Comparison of ENCODE assay signal across 9 mouse cellular contexts in genomic region chr15:100463712-100464111, GRCm38 (mm10). TPM values are rescaled to one million over a fixed set of nuclear protein-coding genes. Genes with fewer than 3 reads are reported as not detected.
DNase-seq lines count a peak whose midpoint lies in the region; ATAC-seq and TF ChIP-seq lines count a peak whose summit lies in the region.
"Had no signal": no experiment of that assay in that cellular context is flagged by ENCODE, and none has a peak within 500 bp of the region (broad histone marks: within the 10 kb centered on the region; RNA-seq: fewer than 3 reads in every experiment).

No protein-coding gene starts in this region.

- no peaks in the 10 kb centered on the region for H3K9me3 ChIP-seq in hindbrain, embryonic 11.5 days (ENCODE audit: control insufficient read depth, low read length)
- H3K9me3 ChIP-seq in hindbrain, embryonic 16.5 days (ENCODE audit: control insufficient read depth, low read length) = no peaks in the 10 kb centered on the region
- no peaks in the 10 kb centered on the region for H3K9me3 ChIP-seq in ES-E14 (ENCODE audit: control insufficient read depth, insufficient read depth, low read depth, low read length)
- H3K9me3 ChIP-seq: megakaryocyte, embryonic 14.5 days had no signal

- H3K9ac ChIP-seq in hindbrain, embryonic 11.5 days (ENCODE audit: low read depth, low read length) = no peak overlapping the region
- H3K9ac ChIP-seq in hindbrain, embryonic 16.5 days (ENCODE audit: low read depth, low read length) = no peak overlapping the region
- no peak overlapping the region for H3K9ac ChIP-seq in ES-E14 (ENCODE audit: insufficient read depth, low read depth, low read length, poor library complexity, severe bottlenecking)

- H3K27me3 ChIP-seq in hindbrain, embryonic 11.5 days (ENCODE audit: control insufficient read depth, insufficient read depth, low read length) = no peaks in the 10 kb centered on the region
- no peaks in the 10 kb centered on the region for H3K27me3 ChIP-seq in hindbrain, embryonic 16.5 days (replicated peaks; ENCODE audit: control insufficient read depth, insufficient read depth, low read length)

- no peak overlapping the region for H3K27ac ChIP-seq in hindbrain, embryonic 11.5 days (ENCODE audit: low read depth, low read length)
- no peak overlapping the region for H3K27ac ChIP-seq in hindbrain, embryonic 16.5 days (ENCODE audit: low read depth, low read length)
- H3K27ac ChIP-seq in ES-E14 (ENCODE audit: insufficient read depth, low read depth, low read length, poor library complexity, severe bottlenecking) = no peak overlapping the region

- H3K4me3 ChIP-seq in hindbrain, embryonic 11.5 days (ENCODE audit: low read depth, low read length) = no peak overlapping the region
- H3K4me3 ChIP-seq in hindbrain, embryonic 16.5 days (ENCODE audit: low read length) = no peak overlapping the region
- no peak overlapping the region for H3K4me3 ChIP-seq in ES-E14 (ENCODE audit: insufficient read depth in 1 of 2, low read depth in 1 of 2, low read length in 2 of 2, poor library complexity in 1 of 2, severe bottlenecking in 1 of 2)
- H3K4me3 ChIP-seq: megakaryocyte, embryonic 14.5 days had no signal

- no peak overlapping the region for H3K4me2 ChIP-seq in hindbrain, embryonic 11.5 days (replicated peaks; ENCODE audit: low read depth, low read length)
- H3K4me2 ChIP-seq in hindbrain, embryonic 16.5 days (ENCODE audit: low read length) = no peak overlapping the region

- in situ Hi-C loops in ES-E14 (cut with MboI; ENCODE audit: low sequenced_read_pairs in 2 of 2, unreplicated experiment in 2 of 2) = no loop called here

- no peaks in the 10 kb centered on the region for H3K36me3 ChIP-seq in hindbrain, embryonic 11.5 days (ENCODE audit: control insufficient read depth, insufficient read depth, low read length)
- H3K36me3 ChIP-seq in hindbrain, embryonic 16.5 days (ENCODE audit: control insufficient read depth, insufficient read depth, low read length) = no peaks in the 10 kb centered on the region
- H3K36me3 ChIP-seq in ES-E14 (ENCODE audit: control insufficient read depth, insufficient read depth, low read length, poor library complexity, severe bottlenecking) = no peaks in the 10 kb centered on the region

- 0 out of 2 replicates have a peak, but pooled peaks cover 2% of the 10 kb centered on the region for H3K4me1 ChIP-seq in hindbrain, embryonic 11.5 days (replicated peaks; ENCODE audit: control insufficient read depth, insufficient read depth, low read length)
- peaks cover 12% of the 10 kb centered on the region for H3K4me1 ChIP-seq in hindbrain, embryonic 16.5 days (ENCODE audit: control insufficient read depth, insufficient read depth, low read depth, low read length)
- H3K4me1 ChIP-seq in ES-E14 (ENCODE audit: control insufficient read depth in 2 of 2, insufficient read depth in 2 of 2, low read length in 2 of 2, poor library complexity in 1 of 2) = peaks cover 0 to 7% of the 10 kb centered on the region in 2 experiments; a peak in 2 of 4 replicates

- no peak for ATAC-seq in hindbrain, embryonic 11.5 days (ENCODE audit: low FRiP score)
- no peak for ATAC-seq in hindbrain, embryonic 16.5 days
- peak; percentile 42; the same call in 1 of the 2 replicates for ATAC-seq in neutrophil, adult 5-6 weeks (ENCODE audit: extremely low read depth, insufficient number of reproducible peaks, low FRiP score, poor library complexity, severe bottlenecking)

- DNase-seq in hindbrain, embryonic 11.5 days (ENCODE audit: low spot score) = peak; percentile 71
- peak; percentile 72 for DNase-seq in ES-E14 (ENCODE audit: low read depth, low spot score)
- peak; percentile 57 for DNase-seq in c-Kit-positive CD71-positive TER-119-negative erythroid progenitor cells, embryonic 14.5 days (ENCODE audit: low read depth)
- peak; percentile 69 to 79 for DNase-seq in frontal cortex, postnatal 36 days (ENCODE audit: low spot score in 2 of 2)
- DNase-seq in left cerebral cortex, adult 18-20 months (ENCODE audit: low spot score in 2 of 2) = peak; percentile 71 to 77
- DNase-seq in thymus, postnatal 36 days = peak; percentile 66 to 73

- WGBS in hindbrain, embryonic 11.5 days = 32% methylated on average over 6 of the region's 6 CpGs
- 31% methylated on average over 6 of the region's 6 CpGs for WGBS in hindbrain, embryonic 16.5 days

TF ChIP-seq in ES-E14, 5 proteins besides CTCF, POLR2A, EP300 and RAD21:
- TF ChIP-seq ZC3H11A (IDR thresholded peaks at IDR 0.05; ENCODE audit: borderline replicate concordance, low read depth, low read length) (peak; percentile 46; the same call in 1 of the 2 replicates), CHD2 (IDR thresholded peaks at IDR 0.05; ENCODE audit: low read depth, low read length) (no peak)

RNA-seq across cellular contexts. Expression of gene Letmd1, which starts 5.1 kb away (rescaled TPM):
- 39.0 and 48.6 TPM in 2 replicates for polyA plus RNA-seq in hindbrain, embryonic 11.5 days (2014; fragmentation: Nextera tagmentation; extraction: Ambion mirVana)
- polyA plus RNA-seq in hindbrain, embryonic 16.5 days (2015; fragmentation: Nextera tagmentation; extraction: Ambion mirVana) = 59.3 and 62.0 TPM in 2 replicates
- 7.8 and 11.2 TPM in 2 replicates for total RNA-seq in ES-E14 (2012; rRNA removed)
- 10 to 100 TPM; 55.3 to 63.7 TPM for total RNA-seq in left cerebral cortex, adult 18-20 months (2021)
- total RNA-seq in neutrophil, adult 5-6 weeks (2017) = 28.9 and 30.2 TPM in 2 replicates

RNA-seq across cellular contexts. Expression of gene Csrnp2, which starts 31.6 kb away (rescaled TPM):
- 21.8 and 26.1 TPM in 2 replicates for polyA plus RNA-seq in hindbrain, embryonic 11.5 days (2014; fragmentation: Nextera tagmentation; extraction: Ambion mirVana)
- polyA plus RNA-seq in hindbrain, embryonic 16.5 days (2015; fragmentation: Nextera tagmentation; extraction: Ambion mirVana) = 36.3 and 43.4 TPM in 2 replicates
- total RNA-seq in ES-E14 (2012; rRNA removed) = 8.1 and 14.6 TPM in 2 replicates
- total RNA-seq in left cerebral cortex, adult 18-20 months (2021) = 10 to 100 TPM; 33.6 to 36.0 TPM
- total RNA-seq in neutrophil, adult 5-6 weeks (2017) = 2.9 and 3.1 TPM in 2 replicates

RNA-seq across cellular contexts. Expression of gene Slc11a2, which starts 38.8 kb away (rescaled TPM):
- 19.1 and 24.1 TPM in 2 replicates for polyA plus RNA-seq in hindbrain, embryonic 11.5 days (2014; fragmentation: Nextera tagmentation; extraction: Ambion mirVana)
- 24.9 and 30.8 TPM in 2 replicates for polyA plus RNA-seq in hindbrain, embryonic 16.5 days (2015; fragmentation: Nextera tagmentation; extraction: Ambion mirVana)
- 59.8 and 67.1 TPM in 2 replicates for total RNA-seq in ES-E14 (2012; rRNA removed)
- total RNA-seq in left cerebral cortex, adult 18-20 months (2021) = 10 to 100 TPM; 49.0 to 61.6 TPM
- 7.6 and 7.9 TPM in 2 replicates for total RNA-seq in neutrophil, adult 5-6 weeks (2017)

RNA-seq across cellular contexts. Expression of gene Gm5475, which starts 41.8 kb away (rescaled TPM):
- not detected in 2 replicates for polyA plus RNA-seq in hindbrain, embryonic 11.5 days (2014; fragmentation: Nextera tagmentation; extraction: Ambion mirVana)
- 0.11 and 0.16 TPM in 2 replicates for polyA plus RNA-seq in hindbrain, embryonic 16.5 days (2015; fragmentation: Nextera tagmentation; extraction: Ambion mirVana)
- 0.11 TPM in 1 of 2 replicates, not detected in the other for total RNA-seq in ES-E14 (2012; rRNA removed)
- not detected for total RNA-seq in left cerebral cortex, adult 18-20 months (2021)
- not detected in 2 replicates for total RNA-seq in neutrophil, adult 5-6 weeks (2017)
